Mouse (Mus musculus): ENCODE measurements around the gene 1700024P04Rik. TPM values are rescaled to one million over a fixed set of nuclear protein-coding genes. Genes with fewer than 3 reads are reported as not detected.

1700024P04Rik gene
- polyA plus RNA-seq, 1 experiment from 2014 or later: not detected

Other genes starting within 250 kb of the 1700024P04Rik start
- gene Fcho2, start 169.1 kb downstream of the 1700024P04Rik start, polyA plus RNA-seq (2015; fragmentation: Nextera tagmentation; extraction: Ambion mirVana): 22.1 and 25.1 TPM in 2 replicates
- gene Tnpo1, start 58.2 kb downstream of the 1700024P04Rik start, polyA plus RNA-seq (2015; fragmentation: Nextera tagmentation; extraction: Ambion mirVana): 41.1 and 46.6 TPM in 2 replicates
- gene Zfp366, start 200.3 kb upstream of the 1700024P04Rik start, polyA plus RNA-seq (2015; fragmentation: Nextera tagmentation; extraction: Ambion mirVana): 0.87 and 0.89 TPM in 2 replicates

Measured in neural tube, embryonic 15.5 days (tissue).